Mouse (Mus musculus): ENCODE measurements around the gene S100a3.
A peak's percentile ranks its signal among the peaks of the same experiment; 100 is the strongest.

Gene S100a3

DNA sequence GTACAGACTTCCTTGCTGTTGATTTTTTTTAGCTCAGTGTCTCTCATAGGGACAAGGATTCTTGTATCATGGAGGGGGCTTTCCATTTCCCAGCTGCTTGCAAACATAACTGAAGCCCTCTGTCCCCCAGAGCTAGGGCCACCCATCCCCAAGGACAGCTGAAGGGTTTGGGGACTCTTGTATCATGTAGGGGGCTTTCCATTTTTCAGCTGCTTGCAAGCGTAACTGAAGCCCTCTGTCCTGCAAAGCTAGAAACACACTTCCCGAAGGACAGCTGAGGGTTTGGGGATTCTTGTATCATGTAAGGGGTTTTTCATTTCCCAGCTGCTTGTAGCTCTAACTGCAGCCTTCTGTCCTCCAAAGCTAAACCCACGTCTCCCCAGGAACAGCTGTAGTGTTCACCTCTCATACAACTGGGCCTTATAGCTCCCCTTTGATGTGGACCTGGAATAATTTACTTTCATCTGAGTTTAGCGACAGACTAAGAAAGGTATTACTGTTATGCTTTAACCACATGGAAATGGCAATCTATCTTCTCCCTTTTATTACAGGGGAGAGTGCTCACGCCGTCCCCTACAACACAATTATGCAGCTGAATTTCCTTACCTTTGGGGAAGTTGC lies at the start of gene S100a3:
Gene S100a3 (plus strand): TSS at position 571 of the 621 bp plus-strand sequence.
- no peak for DNase-seq (ENCODE audit: low spot score)

DNA sequence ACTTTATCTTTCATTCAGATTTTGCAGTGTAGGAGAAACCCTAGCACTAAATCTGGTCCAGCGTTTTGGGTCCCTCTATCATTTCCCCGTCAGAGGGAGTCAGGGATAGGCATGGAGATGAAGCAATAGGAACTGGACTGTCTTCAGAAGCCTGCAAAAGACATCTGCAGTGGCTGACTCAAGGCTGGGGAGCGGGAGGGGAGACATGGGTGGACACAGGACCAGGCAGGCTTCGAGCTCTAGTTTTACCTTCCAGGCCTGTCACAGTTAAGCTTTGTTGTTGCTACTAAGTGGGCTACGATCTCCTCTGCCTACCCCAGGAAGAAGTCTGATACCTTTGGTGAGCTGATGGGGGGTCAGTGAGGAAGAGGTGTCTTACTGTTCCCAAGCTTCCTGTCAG lies 48.1 kb upstream of the S100a3 start:
- DNase-seq (ENCODE audit: low spot score): no peak

GRCm38 (mm10) chr3:90512948-90513642 lies 47.3 kb upstream of the S100a3 start:
- DNase-seq (ENCODE audit: low spot score): no peak

GRCm38 (mm10) chr3:90513796-90514590 lies 46.4 kb upstream of the S100a3 start, which contains the start of the genes S100a1 and S100a13:
TSS of gene S100a1 (minus strand) at chr3:90514392.
TSS of gene S100a13 (plus strand) at chr3:90514435.
- no peak for DNase-seq (ENCODE audit: low spot score)

DNA sequence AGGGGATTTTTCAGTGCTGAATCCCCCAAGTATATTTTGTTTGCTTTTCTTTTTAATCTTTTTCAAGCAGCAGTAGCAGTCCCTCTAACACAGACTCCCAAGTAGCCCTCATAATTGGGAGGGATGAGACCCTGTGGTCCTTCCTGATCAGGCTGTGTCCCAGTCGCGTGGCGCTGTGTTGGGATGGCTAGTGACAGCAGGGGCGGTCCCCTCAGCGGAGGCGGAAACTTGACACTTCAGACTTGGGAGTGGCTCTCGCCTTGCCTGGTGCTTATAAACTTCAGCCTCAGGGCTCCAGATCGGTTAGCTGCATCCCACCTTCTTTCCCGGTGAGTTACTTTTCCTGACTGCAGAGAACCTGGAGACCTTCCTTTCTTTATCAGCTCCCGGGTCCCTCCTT lies 45.7 kb upstream of the S100a3 start:
- DNase-seq (ENCODE audit: low spot score): no peak

DNA sequence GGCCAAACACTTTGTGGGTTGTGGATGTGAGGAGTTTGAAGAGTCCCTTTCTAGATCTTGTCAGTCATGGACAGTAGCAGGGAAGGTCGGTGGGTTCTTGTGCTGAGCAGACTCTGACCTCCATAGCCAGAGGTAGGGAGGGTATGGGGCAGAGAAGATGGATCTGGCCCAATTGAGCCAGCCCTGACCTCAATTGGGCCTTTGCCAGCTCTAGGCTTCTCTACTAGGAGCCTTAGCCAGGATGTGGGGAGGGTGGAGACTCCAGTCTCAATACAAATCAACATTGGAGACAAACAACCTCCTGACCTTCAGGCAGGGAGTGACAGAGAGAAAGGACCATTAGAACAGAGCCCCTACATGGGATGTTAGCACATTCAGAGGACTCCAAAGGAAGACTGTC lies 45.1 kb upstream of the S100a3 start:
- DNase-seq (ENCODE audit: low spot score): no peak

DNA sequence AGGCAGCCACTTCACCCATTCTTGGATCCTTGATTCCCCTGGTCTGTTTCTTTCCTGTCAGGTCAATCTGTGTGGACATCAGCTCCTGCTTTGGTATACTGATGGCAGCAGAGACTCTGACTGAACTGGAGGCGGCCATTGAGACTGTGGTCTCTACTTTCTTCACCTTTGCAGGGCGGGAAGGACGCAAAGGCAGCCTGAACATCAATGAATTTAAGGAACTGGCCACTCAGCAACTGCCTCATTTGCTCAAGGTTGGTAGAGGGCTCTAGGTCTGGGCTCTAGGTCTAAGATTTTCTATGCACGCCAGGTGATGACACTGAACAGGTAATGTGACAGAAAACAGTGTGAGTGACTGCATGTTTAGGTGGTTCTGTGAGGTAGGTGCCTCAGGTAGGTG lies 44.6 kb upstream of the S100a3 start:
- no peak for DNase-seq (ENCODE audit: low spot score)

- DNase-seq (ENCODE audit: low spot score): no peak
Observed at GRCm38 (mm10) chr3:90517711-90518110, 42.7 kb upstream of the S100a3 start.

- peak; percentile 65 for DNase-seq (ENCODE audit: low spot score)
Observed at GRCm38 (mm10) chr3:90525421-90525820, 35.0 kb upstream of the S100a3 start.

- no peak for DNase-seq (ENCODE audit: low spot score)
Observed at GRCm38 (mm10) chr3:90526076-90526475, 34.3 kb upstream of the S100a3 start.

- DNase-seq (ENCODE audit: low spot score): no peak
Observed at GRCm38 (mm10) chr3:90526580-90526979, 33.8 kb upstream of the S100a3 start, which contains the start of gene S100a14. TSS of gene S100a14 (plus strand) at chr3:90526856.

DNA sequence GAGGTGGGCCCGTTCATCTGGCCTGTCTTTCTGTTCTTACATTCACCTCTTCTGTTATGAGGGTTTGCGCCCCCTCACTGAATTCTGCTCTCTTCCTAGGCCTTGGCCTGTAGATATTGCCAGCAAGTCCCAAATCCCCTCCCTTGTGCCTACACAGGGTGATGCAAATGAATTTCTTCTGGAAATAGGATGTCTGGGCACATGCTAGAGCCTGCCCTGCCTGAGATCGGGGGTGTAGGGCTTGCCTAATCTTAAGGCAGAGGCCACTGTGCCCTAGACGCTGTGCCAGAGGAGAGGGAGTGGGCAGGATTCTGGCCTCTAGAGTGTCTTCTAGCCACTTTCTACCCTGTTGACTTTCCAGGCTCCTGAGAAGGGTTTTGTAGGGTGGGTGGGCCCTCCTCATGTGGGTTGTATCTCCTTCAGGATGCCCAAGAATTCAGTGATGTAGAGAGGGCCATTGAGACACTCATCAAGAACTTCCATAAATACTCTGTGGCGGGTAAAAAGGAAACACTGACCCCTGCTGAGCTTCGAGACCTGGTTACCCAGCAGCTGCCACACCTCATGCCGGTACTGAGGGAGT lies 33.0 kb upstream of the S100a3 start:
- DNase-seq (ENCODE audit: low spot score): no peak

GRCm38 (mm10) chr3:90531713-90532112 lies 28.7 kb upstream of the S100a3 start:
- DNase-seq (ENCODE audit: low spot score): no peak

GRCm38 (mm10) chr3:90535446-90535845 lies 24.9 kb upstream of the S100a3 start:
- no peak for DNase-seq (ENCODE audit: low spot score)

GRCm38 (mm10) chr3:90537141-90537904 lies 23.1 kb upstream of the S100a3 start, which contains the start of gene S100a16:
TSS of gene S100a16 (plus strand) at chr3:90537254.
- no peak for DNase-seq (ENCODE audit: low spot score)

- no peak for DNase-seq (ENCODE audit: low spot score)
Observed at GRCm38 (mm10) chr3:90537905-90538296, 22.5 kb upstream of the S100a3 start.

DNA sequence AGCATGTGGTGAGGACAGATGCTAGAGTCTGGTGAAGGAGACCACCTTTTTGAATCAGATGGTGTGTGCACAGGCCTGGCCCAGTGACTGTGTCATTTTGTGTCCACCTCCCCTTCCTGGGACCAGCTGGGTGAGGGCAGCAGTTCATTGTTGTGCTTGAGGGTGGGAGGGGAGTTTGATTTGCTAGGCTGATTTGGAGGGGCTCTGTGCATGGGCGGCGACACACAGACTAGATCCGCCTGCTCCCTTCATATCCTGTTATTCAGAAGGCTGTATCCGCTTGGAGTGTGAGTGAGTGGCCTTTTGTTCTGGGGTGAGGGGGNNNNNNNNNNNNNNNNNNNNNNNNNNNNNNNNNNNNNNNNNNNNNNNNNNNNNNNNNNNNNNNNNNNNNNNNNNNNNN lies 19.5 kb upstream of the S100a3 start:
- peak; percentile 33 for DNase-seq (ENCODE audit: low spot score)

DNA sequence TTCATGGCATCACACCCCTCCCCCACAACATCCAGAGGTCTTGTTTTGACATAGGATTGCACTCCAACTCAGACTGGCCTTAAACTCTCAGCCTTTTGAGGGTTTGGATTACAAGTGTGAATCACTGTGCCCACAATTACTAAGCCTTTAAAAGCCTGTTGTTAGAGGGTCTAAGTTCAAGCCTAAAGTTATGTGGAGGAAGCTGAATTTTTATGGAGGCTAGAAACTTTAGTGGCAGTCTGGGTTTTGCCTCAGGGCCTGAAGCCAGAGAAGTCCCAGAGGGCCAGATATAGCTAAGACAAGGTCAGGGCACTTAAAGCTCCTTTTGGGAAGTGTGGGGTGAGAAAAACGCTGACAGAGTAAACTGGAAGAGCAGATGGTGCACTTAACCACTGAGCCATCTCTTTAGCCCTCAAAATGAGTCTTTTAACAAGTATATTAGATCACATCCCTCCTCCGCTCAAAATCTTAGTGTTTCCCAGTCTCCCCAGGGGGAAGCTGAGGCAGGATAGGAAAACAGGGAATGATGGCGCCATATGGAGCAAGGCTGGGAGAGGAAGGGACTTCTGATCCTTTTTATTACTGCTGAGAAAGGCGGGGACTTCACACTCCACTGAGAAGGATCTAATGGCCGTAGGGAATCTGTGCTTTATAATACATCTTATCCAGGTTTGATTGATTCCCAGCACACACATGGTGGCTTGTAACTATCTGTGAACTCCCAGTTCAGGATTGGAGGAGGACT lies 10.5 kb upstream of the S100a3 start:
- no peak for DNase-seq (ENCODE audit: low spot score)

DNA sequence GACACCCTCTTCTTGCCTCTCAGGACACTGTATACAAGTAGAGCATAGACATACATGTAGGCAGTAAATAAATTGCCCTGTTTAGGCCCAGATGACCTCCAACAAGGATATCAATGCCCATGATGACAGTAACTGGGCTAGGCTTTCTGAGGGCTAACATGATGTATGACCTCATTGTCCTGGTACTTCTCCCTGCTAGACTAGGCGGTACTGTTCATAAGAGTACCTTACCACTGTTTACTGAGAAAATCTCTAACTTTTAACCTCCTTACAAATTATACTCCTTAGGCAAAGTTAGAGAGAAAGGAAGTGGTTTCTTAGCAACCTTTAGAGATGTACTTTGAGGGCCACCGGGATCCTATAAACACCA lies 10.0 kb upstream of the S100a3 start:
- no peak for DNase-seq (ENCODE audit: low spot score)

GRCm38 (mm10) chr3:90552231-90552630 lies 8.1 kb upstream of the S100a3 start:
- DNase-seq (ENCODE audit: low spot score): no peak

- peak; percentile 49 for DNase-seq (ENCODE audit: low spot score)
Observed at GRCm38 (mm10) chr3:90555954-90556353, 4.4 kb upstream of the S100a3 start.

All from left cerebral cortex, adult 11 months (tissue).